Mouse (Mus musculus) adrenal gland, adult 18-20 months (tissue): Measurements from ENCODE around the gene Gtpbp8. TPM values are rescaled to one million over a fixed set of nuclear protein-coding genes. Genes with fewer than 3 reads are reported as not detected.
A peak's percentile ranks its signal among the peaks of the same experiment; 100 is the strongest.

ENCODE experiments used
- DNase-seq, 2 experiments: peaks; one replicate each; pipeline ENCODE4 v3.0.0; 2021 to 2022; ENCODE audit warnings: low spot score in 2 of 2
- long read RNA-seq, 2 experiments: library from polyadenylated mRNA; stranded (forward); transcript quantifications; one replicate each; pipeline ENCODE4 v2.0.0; 2021
- total RNA-seq, 2 experiments: library from RNA; stranded (reverse); gene quantifications; 1 replicate in 1 of 2; 2 replicates in 1 of 2; pipeline ENCODE4 v1.2.3; 2021

Gene Gtpbp8
- 10 to 100 TPM; 12.1 to 16.1 TPM for total RNA-seq
- long read RNA-seq, experiment 1, transcript Gtpbp8-204 (6 exons, 3,415 nt): major isoform, 6 of 14 reads
- long read RNA-seq, experiment 1, partial matches to known transcripts: 0 of 14 reads
- long read RNA-seq, experiment 1, other reads (novel, unspliced or antisense): 4 of 14 reads
- long read RNA-seq, experiment 2, transcript Gtpbp8-204 (6 exons, 3,415 nt): major isoform, 22 of 35 reads
- long read RNA-seq, experiment 2, partial matches to known transcripts: 3 of 35 reads
- long read RNA-seq, experiment 2, other reads (novel, unspliced or antisense): 8 of 35 reads

GRCm38 (mm10) chr16:44745866-44746562 is at the start of gene Gtpbp8:
Gene Gtpbp8 (minus strand): TSS chr16:44746363.
- DNase-seq: peak; percentile 76 to 81

- DNase-seq: no peak
Observed at GRCm38 (mm10) chr16:44794416-44794815, 48.3 kb upstream of the Gtpbp8 start.

- DNase-seq: no peak
Observed at GRCm38 (mm10) chr16:44786934-44787333, 40.8 kb upstream of the Gtpbp8 start.

- no peak for DNase-seq
Observed at GRCm38 (mm10) chr16:44780751-44781150, 34.6 kb upstream of the Gtpbp8 start.

GRCm38 (mm10) chr16:44779494-44779893 is 33.3 kb upstream of the Gtpbp8 start:
- DNase-seq: no peak

- no peak for DNase-seq
Observed at GRCm38 (mm10) chr16:44778538-44779147, 32.5 kb upstream of the Gtpbp8 start.

GRCm38 (mm10) chr16:44774201-44774600 is 28.0 kb upstream of the Gtpbp8 start:
- no peak for DNase-seq

- no peak for DNase-seq
Observed at GRCm38 (mm10) chr16:44773673-44774072, 27.5 kb upstream of the Gtpbp8 start.

- DNase-seq: no peak
Observed at GRCm38 (mm10) chr16:44772577-44772976, 26.4 kb upstream of the Gtpbp8 start.

- DNase-seq: no peak
Observed at GRCm38 (mm10) chr16:44767967-44768366, 21.8 kb upstream of the Gtpbp8 start.

GRCm38 (mm10) chr16:44767506-44767905 is 21.3 kb upstream of the Gtpbp8 start:
- no peak for DNase-seq

GRCm38 (mm10) chr16:44766320-44766892 is 20.2 kb upstream of the Gtpbp8 start:
- no peak for DNase-seq

GRCm38 (mm10) chr16:44765555-44766319 is 19.6 kb upstream of the Gtpbp8 start, which contains the start of gene Cd200r1:
Gene Cd200r1 (plus strand): TSS chr16:44765736.
- DNase-seq: no peak

- no peak for DNase-seq
Observed at GRCm38 (mm10) chr16:44761811-44762210, 15.6 kb upstream of the Gtpbp8 start.

GRCm38 (mm10) chr16:44757700-44758099 is 11.5 kb upstream of the Gtpbp8 start:
- DNase-seq: no peak

GRCm38 (mm10) chr16:44748007-44748406 is 1.8 kb upstream of the Gtpbp8 start:
- no peak for DNase-seq

GRCm38 (mm10) chr16:44745471-44745865 is 695 bp downstream of the Gtpbp8 start:
- no peak for DNase-seq

GRCm38 (mm10) chr16:44742753-44743152 is 3.4 kb downstream of the Gtpbp8 start:
- no peak for DNase-seq

GRCm38 (mm10) chr16:44736118-44736517 is 10.0 kb downstream of the Gtpbp8 start:
- no peak for DNase-seq

- no peak for DNase-seq
Observed at GRCm38 (mm10) chr16:44735676-44736075, 10.5 kb downstream of the Gtpbp8 start.

GRCm38 (mm10) chr16:44734059-44734458 is 12.1 kb downstream of the Gtpbp8 start:
- DNase-seq: no peak
